ENCODE assay signal across 27 mouse cellular contexts in the genomic region with DNA sequence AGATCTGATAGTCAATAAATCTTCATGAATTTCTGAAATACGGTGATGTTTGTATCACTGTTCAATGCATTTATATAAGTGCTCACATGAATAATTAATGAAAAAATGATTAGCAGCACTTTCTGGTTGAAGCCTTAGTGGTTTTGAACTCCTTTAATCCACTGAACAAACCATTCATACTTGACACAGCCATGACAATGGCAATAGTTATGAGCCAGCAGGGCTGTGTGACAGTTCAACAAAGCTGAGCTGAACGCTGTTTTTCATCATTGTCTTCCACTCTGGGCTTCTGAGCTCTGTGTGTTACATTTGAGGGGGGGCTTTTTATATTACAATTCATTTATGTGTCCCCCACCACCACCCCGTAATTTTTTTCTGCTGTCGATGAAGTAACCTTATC.
"Had no signal": no experiment of that assay in that cellular context is flagged by ENCODE, and none has a peak within 500 bp of the region (broad histone marks: within the 10 kb centered on the region; RNA-seq: fewer than 3 reads in every experiment).

No protein-coding gene starts in this region.

- H3K9ac ChIP-seq: heart, embryonic 13.5 days; heart, embryonic 15.5 days; hindbrain, embryonic 12.5 days; hindbrain, embryonic 15.5 days; kidney, embryonic 15.5 days; limb, embryonic 13.5 days; limb, embryonic 15.5 days; liver, embryonic 12.5 days; liver, embryonic 14.5 days had no signal

- H3K4me2 ChIP-seq: heart, embryonic 11.5 days; heart, embryonic 13.5 days; heart, embryonic 15.5 days; hindbrain, embryonic 12.5 days; hindbrain, embryonic 15.5 days; kidney, embryonic 15.5 days; limb, embryonic 13.5 days; limb, embryonic 15.5 days; liver, embryonic 12.5 days had no signal

- H3K4me3 ChIP-seq: gastrocnemius, adult 2 months; heart, adult 2 months; heart, embryonic 13.5 days; heart, embryonic 15.5 days; hindbrain, embryonic 12.5 days; hindbrain, embryonic 15.5 days; kidney, embryonic 15.5 days; limb, embryonic 13.5 days; limb, embryonic 15.5 days; liver, embryonic 12.5 days had no signal

- H3K4me1 ChIP-seq: heart, embryonic 13.5 days; heart, embryonic 15.5 days; hindbrain, embryonic 12.5 days; hindbrain, embryonic 15.5 days; kidney, embryonic 15.5 days; limb, embryonic 13.5 days; limb, embryonic 15.5 days; liver, embryonic 12.5 days had no signal

- H3K9me3 ChIP-seq: heart, embryonic 13.5 days; heart, embryonic 15.5 days; hindbrain, embryonic 12.5 days; hindbrain, embryonic 15.5 days; kidney, embryonic 15.5 days; limb, embryonic 13.5 days; limb, embryonic 15.5 days; liver, embryonic 12.5 days had no signal

- H3K27ac ChIP-seq: gastrocnemius, adult 2 months; heart, adult 2 months; heart, embryonic 13.5 days; heart, embryonic 15.5 days; hindbrain, embryonic 12.5 days; hindbrain, embryonic 15.5 days; hindbrain, postnatal 0 days; kidney, embryonic 15.5 days; kidney, postnatal 0 days; limb, embryonic 13.5 days; limb, embryonic 15.5 days; liver, embryonic 12.5 days; liver, embryonic 14.5 days had no signal

- ATAC-seq: hindbrain, postnatal 0 days; intestine, embryonic 16.5 days; liver, embryonic 12.5 days had no signal

- DNase-seq: gastrocnemius, adult 2 months; gastrocnemius, postnatal 10 days; gastrocnemius, postnatal 25 days; heart, adult 2 months; heart, postnatal 14 days; heart, postnatal 36 days; kidney, adult 11 months; kidney, adult 2 months; kidney, adult 9 months; kidney, postnatal 14 days; kidney, postnatal 36 days; layer of hippocampus, adult 9-11 months; layer of hippocampus, postnatal 36 days; left cerebral cortex, postnatal 4 days had no signal

- H3K36me3 ChIP-seq: heart, embryonic 13.5 days; heart, embryonic 15.5 days; hindbrain, embryonic 12.5 days; hindbrain, embryonic 15.5 days; kidney, embryonic 15.5 days; limb, embryonic 13.5 days; limb, embryonic 15.5 days; liver, embryonic 12.5 days had no signal

- H3K27me3 ChIP-seq: heart, embryonic 13.5 days; heart, embryonic 15.5 days; hindbrain, embryonic 12.5 days; hindbrain, embryonic 15.5 days; kidney, embryonic 15.5 days; limb, embryonic 13.5 days; limb, embryonic 15.5 days; liver, embryonic 12.5 days had no signal
